Mouse (Mus musculus) spleen, adult 18-20 months (tissue): ENCODE results near the gene Col5a1.

Experiments
- DNase-seq, 2 experiments: peaks; one replicate each; pipeline ENCODE4 v3.0.0; 2022; ENCODE audit warnings: mixed read lengths in 2 of 2

Col5a1 gene

GRCm38 (mm10) chr2:28038391-28039096 lies 152.3 kb downstream of the Col5a1 start:
- DNase-seq, result no peak

DNA sequence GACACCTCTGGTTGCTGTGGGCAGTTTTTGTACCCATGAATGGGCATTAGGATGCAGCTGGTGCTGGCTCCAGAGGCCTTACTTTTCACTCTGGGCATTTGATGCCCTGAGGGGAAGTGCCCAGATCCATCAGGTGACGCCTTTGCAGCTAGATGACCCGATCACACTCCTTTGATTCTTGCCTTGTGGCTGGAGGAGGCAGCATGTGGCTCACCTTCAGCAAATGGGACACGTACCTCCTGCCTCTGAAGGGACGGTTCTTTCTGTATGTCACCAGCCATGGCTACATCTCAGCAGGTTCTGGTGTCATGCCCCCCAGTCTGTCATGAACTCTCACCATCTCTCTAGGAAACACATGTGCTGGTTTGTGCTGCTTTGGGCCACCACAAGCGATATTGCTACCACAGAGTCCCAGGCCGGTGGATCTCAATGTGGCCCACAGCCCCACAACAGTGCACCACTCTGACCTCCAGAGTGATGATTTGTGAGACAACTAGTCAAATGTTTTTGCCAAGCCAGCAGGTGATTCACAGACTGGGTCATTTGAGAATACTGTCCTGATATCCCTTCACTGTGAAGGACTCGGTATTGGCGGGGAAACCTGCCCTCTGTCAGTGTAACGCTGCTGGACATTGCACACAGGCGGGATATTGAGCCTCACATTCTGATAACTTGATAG lies 153.6 kb downstream of the Col5a1 start:
- DNase-seq, result no peak

DNA sequence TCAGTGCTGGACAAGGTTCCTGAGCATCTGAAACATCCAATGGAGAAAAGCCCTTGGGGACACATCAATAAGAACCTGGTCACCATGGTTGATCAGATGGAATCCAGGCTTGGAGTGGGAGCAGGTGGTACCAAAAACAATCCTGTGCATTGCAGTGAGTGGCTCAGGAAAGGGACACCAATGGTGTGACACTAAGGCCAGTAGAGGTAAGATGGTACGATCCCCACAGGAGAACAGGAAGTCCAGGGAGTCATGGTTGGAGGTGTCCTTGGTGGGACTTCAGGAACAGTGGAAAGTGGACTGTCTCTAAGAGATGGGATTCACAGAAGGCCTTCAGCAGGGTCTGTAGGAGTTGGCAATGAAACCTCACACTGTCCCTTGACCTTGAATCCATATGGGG lies 154.2 kb downstream of the Col5a1 start:
- DNase-seq, result no peak

DNA sequence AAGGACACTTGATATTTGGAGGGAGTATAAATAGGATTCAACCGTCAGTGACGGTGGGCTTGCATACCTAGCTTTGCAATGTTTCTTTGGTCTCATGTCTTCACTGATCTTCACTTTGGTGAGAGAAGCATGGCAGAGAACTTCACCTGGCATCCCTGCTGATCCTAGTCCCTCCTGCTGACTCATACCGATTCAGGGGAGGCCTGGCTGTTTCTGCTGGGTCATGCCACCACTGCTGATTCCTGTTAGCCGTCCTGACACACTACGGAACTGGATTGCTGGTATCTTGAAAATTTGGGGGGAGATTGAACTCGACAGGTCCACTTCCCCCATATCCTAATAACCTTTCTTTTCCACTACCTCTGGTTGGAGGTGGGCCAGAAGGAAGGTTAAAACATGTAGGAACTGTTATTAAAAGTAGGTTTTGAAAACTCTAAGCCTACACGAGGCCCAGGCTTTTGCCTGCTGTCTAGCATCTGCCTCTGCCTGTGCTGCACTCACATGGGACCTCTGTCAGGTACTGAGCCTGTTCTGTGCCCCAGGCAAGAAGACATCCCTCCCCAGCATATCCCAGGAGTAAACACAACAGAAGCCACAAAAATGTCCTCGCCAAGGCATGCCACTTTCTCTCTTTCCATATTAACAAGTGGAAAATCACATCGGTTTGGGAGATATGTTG lies 158.8 kb downstream of the Col5a1 start:
- DNase-seq, result no peak

DNA sequence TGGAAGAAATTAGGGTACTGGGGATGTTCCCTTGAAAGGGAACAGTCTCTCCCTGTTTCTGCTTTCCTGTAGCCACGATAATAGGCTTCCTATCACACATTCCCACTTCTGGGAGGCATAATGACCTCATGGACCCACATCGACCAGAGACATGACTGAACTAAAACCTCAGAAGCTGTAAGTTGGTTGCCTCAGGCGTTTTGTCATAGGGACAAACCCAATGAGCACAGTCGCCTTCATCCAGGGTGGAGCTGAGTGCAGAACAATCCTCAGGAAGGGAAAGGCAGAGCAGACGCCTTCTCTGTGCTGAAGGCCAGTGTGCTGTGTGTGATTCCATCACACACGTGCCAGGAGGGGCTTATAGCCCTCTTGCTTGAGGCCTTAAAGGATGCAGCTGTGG lies 160.1 kb downstream of the Col5a1 start:
- DNase-seq, result no peak

DNA sequence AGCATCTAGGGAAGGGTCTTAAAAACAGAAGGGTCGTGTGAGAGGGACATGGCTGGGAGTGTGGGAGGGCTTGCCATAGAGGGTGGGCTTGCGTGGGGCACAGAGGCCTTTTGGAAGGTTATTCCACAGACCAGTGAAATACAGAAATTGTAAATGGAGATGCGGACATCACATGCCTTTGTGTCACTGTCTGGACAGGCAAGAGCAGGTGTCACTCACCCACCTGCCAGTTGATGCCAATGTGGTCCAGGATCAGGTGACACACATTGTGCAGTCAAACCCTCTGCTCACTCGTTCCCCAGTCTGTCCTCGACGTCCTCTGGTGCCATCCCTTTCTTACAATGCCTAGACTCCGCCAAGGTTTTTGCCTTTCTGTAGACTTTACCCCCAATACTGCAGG lies 160.9 kb downstream of the Col5a1 start:
- no peak for DNase-seq

DNA sequence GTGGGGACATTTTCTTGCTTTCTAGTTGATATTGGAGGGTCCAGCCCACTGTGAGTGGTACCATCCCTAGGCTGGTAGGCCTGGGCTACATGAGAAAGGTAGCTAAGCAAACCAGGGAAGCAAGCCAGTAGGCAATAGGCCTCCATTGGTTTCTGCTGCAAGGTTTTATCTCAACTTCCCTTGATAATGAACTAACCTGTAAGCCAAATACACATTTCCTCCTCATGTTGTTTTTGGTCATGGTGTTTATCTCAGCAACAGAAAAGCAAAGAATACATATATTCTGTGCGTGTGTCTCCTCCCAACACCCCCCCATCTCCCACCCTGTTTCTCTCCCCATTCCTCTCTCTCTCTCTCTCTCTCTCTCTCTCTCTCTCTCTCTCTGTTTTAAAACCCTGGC lies 173.7 kb downstream of the Col5a1 start:
- no peak for DNase-seq

- DNase-seq, result no peak
Observed at GRCm38 (mm10) chr2:28063711-28064338, 177.6 kb downstream of the Col5a1 start.

- DNase-seq, result no peak
Observed at GRCm38 (mm10) chr2:28064339-28065080, 178.3 kb downstream of the Col5a1 start.

DNA sequence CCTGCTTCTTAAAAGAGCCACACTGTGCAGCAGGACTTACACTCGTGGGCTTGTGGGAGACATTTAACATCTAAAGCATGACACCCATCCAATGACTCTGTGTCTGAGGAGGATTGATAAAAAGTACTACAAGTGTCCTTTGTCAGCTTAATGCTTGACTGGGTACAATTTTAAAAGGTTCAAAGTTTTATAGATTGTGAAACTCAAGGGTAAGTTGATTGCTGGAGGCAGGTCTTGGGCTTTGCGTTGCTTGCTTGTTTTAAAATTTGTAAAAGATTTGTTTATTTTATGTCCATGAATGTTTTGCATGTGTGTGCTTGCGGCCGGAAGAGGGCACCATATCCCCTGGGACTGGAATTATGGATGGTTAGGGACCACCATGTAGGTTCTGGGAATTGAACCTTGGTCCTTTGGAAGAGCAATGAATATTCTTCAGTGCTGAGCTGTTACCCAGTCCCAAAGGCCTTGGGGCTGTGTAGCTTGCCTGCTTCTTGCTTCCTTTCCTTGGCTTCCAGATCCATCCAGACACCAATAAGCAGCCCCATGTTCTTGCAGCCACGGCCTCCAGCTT lies 178.9 kb downstream of the Col5a1 start:
- no peak for DNase-seq

DNA sequence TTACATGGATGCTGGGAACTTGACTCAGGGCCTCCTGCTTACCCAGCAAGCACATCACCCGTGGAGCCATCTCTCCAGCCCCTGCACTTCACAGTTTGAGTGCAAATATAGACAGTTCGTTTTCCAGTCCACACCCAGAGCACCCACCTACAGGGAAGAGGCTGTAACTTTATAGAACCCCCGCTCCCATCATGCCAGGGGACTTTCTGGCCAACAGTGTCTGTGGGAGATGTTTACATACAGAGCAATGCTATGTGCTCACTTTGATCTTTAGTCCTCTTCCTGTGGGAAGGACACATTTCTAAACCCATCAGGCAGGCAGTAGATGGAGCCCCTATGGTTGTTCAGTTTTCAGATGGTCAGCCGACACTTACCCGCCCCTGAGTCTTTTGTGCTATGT lies 180.5 kb downstream of the Col5a1 start:
- DNase-seq, result no peak

DNA sequence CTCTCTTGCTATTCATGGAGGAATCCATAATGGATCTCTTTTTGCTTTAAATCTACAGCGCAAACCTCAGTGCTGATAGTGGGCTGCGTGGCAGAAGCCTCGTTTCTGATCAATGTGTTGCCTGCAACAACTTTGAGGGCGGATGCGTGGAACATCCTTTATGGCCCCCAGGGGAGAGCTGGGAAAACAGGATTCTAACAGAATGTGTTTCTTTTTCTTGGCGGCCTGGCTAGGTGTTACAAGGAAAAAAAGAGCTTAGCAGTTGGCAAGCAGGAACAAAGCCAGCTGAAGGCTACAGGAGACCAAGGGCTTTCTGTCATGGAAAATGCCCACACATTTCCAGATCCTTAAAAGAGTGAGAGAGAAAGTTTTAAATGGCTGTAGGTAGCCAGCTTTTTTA lies 180.9 kb downstream of the Col5a1 start:
- DNase-seq, result no peak

DNA sequence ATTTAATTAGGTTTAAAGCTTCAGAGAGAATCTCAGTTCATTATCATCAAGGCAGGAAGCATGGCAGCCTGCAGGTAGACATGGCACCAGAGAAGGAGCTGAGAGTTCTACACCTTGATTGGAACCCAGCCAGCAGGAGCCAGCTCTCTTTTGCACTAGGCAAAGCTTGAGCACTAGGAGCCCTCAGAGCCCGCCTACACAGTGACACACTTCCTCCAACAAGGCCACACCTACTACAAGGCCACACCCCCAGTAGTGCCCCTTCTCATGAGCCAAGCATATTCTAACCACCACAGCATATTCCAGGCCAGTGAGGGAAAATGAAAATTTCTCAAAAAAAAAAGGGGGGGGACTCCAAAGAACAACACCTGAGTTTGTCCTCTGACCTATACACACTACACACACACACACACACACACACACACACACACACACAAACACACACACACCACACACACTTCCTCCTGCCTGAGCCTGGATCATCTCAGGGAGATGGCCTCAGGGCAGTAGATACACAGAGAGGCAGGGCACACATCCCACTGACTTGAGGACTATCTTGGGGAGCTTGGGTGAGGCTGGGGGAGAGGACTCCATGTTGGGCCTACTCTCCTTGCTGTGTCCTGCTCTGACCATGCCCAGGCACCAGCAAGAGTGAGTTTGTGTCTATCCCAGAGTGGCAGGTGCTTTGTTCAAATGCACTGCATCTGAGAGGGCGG lies 181.8 kb downstream of the Col5a1 start:
- DNase-seq, result no peak

GRCm38 (mm10) chr2:28068537-28068878 lies 182.3 kb downstream of the Col5a1 start:
- no peak for DNase-seq

GRCm38 (mm10) chr2:28075616-28076187 lies 189.5 kb downstream of the Col5a1 start:
- DNase-seq, result no peak

GRCm38 (mm10) chr2:28084768-28085167 lies 198.5 kb downstream of the Col5a1 start, which contains the start of gene Fcnb:
Fcnb (minus strand) TSS chr2:28084885.
- no peak for DNase-seq

- no peak for DNase-seq
Observed at GRCm38 (mm10) chr2:28086112-28086511, 199.9 kb downstream of the Col5a1 start.

DNA sequence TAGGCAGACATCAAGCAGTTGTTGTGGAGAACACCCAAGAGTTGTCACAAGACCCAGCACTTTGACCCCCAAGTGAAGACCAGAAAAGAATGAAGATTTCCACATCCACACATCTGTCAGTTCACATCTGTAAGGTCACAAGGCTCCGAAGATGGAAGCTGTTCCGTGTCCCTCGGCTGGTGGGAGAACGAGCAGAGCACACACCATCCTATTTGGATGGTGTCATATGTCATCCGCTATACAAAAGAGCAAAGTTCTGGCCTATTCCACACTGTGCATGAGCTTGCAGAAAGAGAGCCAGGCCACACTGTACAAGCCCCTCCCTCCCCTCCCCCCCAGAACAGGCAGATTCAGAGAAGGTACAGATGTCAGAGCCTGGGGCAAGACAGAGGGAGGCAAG lies 202.9 kb downstream of the Col5a1 start:
- no peak for DNase-seq
